Mouse (Mus musculus) lung, embryonic 16.5 days (tissue): ENCODE measurements around the gene Magi2. TPM values are rescaled to one million over a fixed set of nuclear protein-coding genes. Genes with fewer than 3 reads are reported as not detected.

ENCODE experiments used
- ATAC-seq: fragments of 200-750 bp; cut with Nextera tagmentation; 2 replicates; pipeline ENCODE4 v1.8.0; 2017; ENCODE audit warnings: low read depth, mild to moderate bottlenecking, moderate library complexity
- H3K27ac ChIP-seq: fragments of 300-500 bp; sonication (generic); 2 replicates; pipeline ENCODE4 v1.5.1; 2014; ENCODE audit warnings: mild to moderate bottlenecking, control low read depth, low read length
- H3K27me3 ChIP-seq: fragments of 300-500 bp; sonication (generic); 2 replicates; pipeline ENCODE4 v1.6.1; 2014; ENCODE audit warnings: low read depth, low read length, mixed read lengths; ENCODE audit not compliant: control insufficient read depth, insufficient read depth
- H3K36me3 ChIP-seq: fragments of 300-500 bp; sonication (generic); 2 replicates; pipeline ENCODE4 v1.6.1; 2014; ENCODE audit warnings: low read length; ENCODE audit not compliant: control insufficient read depth, insufficient read depth
- H3K4me1 ChIP-seq: fragments of 300-500 bp; sonication (generic); replicated peaks from 2 replicates; pipeline ENCODE4 v1.6.1; 2014; ENCODE audit warnings: low read length, mixed read lengths; ENCODE audit not compliant: control insufficient read depth, insufficient read depth
- H3K4me2 ChIP-seq: fragments of 300-500 bp; sonication (generic); 2 replicates; pipeline ENCODE4 v1.6.1; 2014; ENCODE audit warnings: low read depth, low read length, control low read depth
- H3K4me3 ChIP-seq: fragments of 300-500 bp; sonication (generic); 2 replicates; pipeline ENCODE4 v1.5.1; 2014; ENCODE audit warnings: mild to moderate bottlenecking, low read length, control low read depth
- H3K9ac ChIP-seq: fragments of 300-500 bp; sonication (generic); 2 replicates; pipeline ENCODE4 v1.6.1; 2014; ENCODE audit warnings: low read length, control low read depth
- H3K9me3 ChIP-seq: fragments of 300-500 bp; sonication (generic); 2 replicates; pipeline ENCODE4 v1.6.1; 2016; ENCODE audit warnings: low read length; ENCODE audit not compliant: control insufficient read depth
- WGBS: fragments of 180-500 bp; shearing (Covaris S2); extraction: QIAGEN DNeasy Blood & Tissue Kit; methylation state at CpG from one replicate; pipeline ENCODE4 v1.1.7; 2014; 5-methylcytosine and 5-hydroxymethylcytosine counted together
- polyA plus RNA-seq: library from polyadenylated mRNA; unstranded; fragments of >200 nt; fragmentation: Nextera tagmentation; extraction: Ambion mirVana; gene quantifications from 2 replicates; pipeline ENCODE4 v1.2.1, GENCODE M21; 2015

The Magi2 gene
- polyA plus RNA-seq: 2.5 and 4.0 TPM in 2 replicates

DNA sequence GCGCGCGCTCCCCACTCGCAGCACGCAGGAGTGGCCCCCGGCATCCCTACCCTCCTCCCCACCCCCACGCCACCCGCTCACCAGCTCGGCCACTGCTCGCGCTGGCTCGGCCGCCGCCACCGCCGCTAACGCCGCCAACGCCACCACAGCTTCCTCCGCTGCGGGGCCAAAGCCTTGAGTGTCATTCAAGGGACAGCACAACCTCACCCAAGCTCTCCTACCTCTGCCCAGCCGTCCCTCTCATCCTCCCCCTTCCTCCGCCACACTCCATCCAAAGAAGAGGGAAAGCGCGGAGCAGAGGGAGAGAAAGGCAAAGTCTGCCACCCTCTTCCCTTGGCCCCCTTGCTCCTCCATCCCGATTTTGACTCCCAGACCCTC, at the start of gene Magi2:
Gene Magi2 (plus strand): TSS at position 171 of the 378 bp plus-strand sequence.
- H3K27ac ChIP-seq: peak within 1 kb of the TSS; percentile 14

GRCm38 (mm10) chr5:19178594-19178993, 48.2 kb upstream of the Magi2 start:
- Histone ChIP-seq H3K36me3 (no peaks in the 10 kb centered on the region), H3K4me1 (no peaks in the 10 kb centered on the region), H3K27me3 (no peaks in the 10 kb centered on the region), H3K27ac (no peak overlapping the region), H3K9me3 (no peaks in the 10 kb centered on the region), H3K4me2 (no peak overlapping the region), H3K9ac (no peak overlapping the region), H3K4me3 (no peak overlapping the region)
- WGBS: 58% methylated on average over 6 of the region's 6 CpGs
- ATAC-seq: no peak

More for the DNA sequence above, at the start of gene Magi2:
- WGBS: 0% methylated on average over 8 of the region's 26 CpGs
- Histone ChIP-seq H3K9me3 (no peaks in the 10 kb centered on the region), H3K4me1 (peaks cover 3% of the 10 kb centered on the region; the same call in 1 of the 2 replicates), H3K36me3 (no peaks in the 10 kb centered on the region), H3K27me3 (no peaks in the 10 kb centered on the region; the same call in 1 of the 2 replicates), H3K9ac (peak within 1 kb of the TSS; percentile 67), H3K4me3 (peak within 1 kb of the TSS; percentile 69), H3K4me2 (peak within 1 kb of the TSS; percentile 93)
- no peak for ATAC-seq

DNA sequence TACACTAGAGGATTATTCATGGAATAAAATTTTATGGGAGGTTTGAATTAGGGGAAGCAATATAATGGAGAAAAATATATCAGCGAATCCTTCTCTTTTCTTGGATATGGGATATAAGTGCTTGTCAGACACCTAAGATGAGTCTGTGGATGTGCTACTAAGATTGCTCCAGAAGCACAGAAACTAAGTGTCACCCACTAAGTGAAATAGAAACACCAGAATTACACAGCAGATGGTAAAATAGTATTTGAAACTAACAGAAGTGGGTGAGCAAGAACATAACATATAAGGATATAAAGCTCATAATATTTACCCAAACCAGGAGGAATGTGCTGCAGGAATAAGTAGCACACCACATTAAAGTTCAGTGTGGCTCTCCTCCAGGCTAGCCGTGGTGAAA, 40.7 kb upstream of the Magi2 start:
- no peak overlapping the region for H3K9ac ChIP-seq
- no peaks in the 10 kb centered on the region for H3K36me3 ChIP-seq
- H3K4me3 ChIP-seq: no peak overlapping the region
- no peak overlapping the region for H3K27ac ChIP-seq
- WGBS: 94% methylated on average over 2 of the region's 2 CpGs
- no peak for ATAC-seq
- H3K4me1 ChIP-seq: no peaks in the 10 kb centered on the region
- no peak overlapping the region for H3K4me2 ChIP-seq
- no peaks in the 10 kb centered on the region for H3K27me3 ChIP-seq
- H3K9me3 ChIP-seq: no peaks in the 10 kb centered on the region

DNA sequence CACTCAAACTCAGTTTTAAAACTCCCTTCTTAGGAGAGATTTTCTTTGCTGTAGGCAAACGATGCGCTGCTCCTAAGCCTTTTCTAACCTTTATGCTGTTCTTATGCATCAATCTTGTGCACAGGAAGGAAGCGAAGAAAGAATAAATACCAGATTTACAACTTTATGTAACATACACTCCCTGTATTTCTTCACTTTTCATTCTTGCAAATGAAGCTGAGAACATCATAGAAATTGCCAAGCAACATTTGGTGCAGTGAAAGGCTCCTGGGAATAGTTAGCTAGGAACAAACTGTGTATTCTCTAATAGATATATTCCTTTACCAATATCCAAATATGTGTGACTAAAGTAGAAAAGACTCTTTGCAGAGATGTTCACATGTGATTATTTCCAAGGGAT, 15.2 kb upstream of the Magi2 start:
- Histone ChIP-seq H3K36me3 (no peaks in the 10 kb centered on the region), H3K9me3 (no peaks in the 10 kb centered on the region), H3K27me3 (no peaks in the 10 kb centered on the region), H3K4me3 (no peak overlapping the region), H3K4me1 (no peaks in the 10 kb centered on the region), H3K4me2 (no peak overlapping the region), H3K27ac (no peak overlapping the region), H3K9ac (no peak overlapping the region)
- no peak for ATAC-seq
- 72% methylated on average over 3 of the region's 3 CpGs for WGBS

GRCm38 (mm10) chr5:19226144-19226865, 531 bp upstream of the Magi2 start:
- no peaks in the 10 kb centered on the region for H3K9me3 ChIP-seq
- no peaks in the 10 kb centered on the region; the same call in 1 of the 2 replicates for H3K27me3 ChIP-seq
- H3K9ac ChIP-seq: peak overlapping the region; percentile 67
- no peaks in the 10 kb centered on the region for H3K36me3 ChIP-seq
- peaks cover 3% of the 10 kb centered on the region; the same call in 1 of the 2 replicates for H3K4me1 ChIP-seq
- peak overlapping the region; percentile 69 for H3K4me3 ChIP-seq
- peak overlapping the region; percentile 14 for H3K27ac ChIP-seq
- WGBS: under 1% methylated on average over 42 of the region's 51 CpGs
- ATAC-seq: peak; percentile 96
- H3K4me2 ChIP-seq: peak overlapping the region; percentile 93

DNA sequence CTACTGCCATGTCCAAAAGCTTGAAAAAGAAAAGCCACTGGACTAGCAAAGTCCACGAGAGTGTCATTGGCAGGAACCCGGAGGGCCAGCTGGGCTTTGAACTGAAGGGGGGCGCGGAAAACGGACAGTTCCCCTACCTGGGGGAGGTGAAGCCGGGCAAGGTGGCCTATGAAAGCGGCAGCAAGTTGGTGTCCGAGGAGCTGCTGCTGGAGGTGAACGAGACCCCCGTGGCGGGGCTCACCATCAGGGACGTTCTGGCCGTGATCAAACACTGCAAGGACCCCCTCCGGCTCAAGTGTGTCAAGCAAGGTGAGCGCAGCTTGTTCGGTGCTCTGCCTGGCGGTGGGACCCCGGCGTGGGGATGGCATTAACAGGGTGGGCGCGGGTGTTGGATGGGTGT, 445 bp downstream of the Magi2 start:
- Histone ChIP-seq H3K27me3 (no peaks in the 10 kb centered on the region; the same call in 1 of the 2 replicates), H3K9ac (peak overlapping the region; percentile 67), H3K9me3 (no peaks in the 10 kb centered on the region), H3K36me3 (no peaks in the 10 kb centered on the region), H3K27ac (no peak overlapping the region), H3K4me3 (peak overlapping the region; percentile 69), H3K4me2 (peak overlapping the region; percentile 93), H3K4me1 (peaks cover 3% of the 10 kb centered on the region; the same call in 1 of the 2 replicates)
- peak; percentile 10; the same call in 1 of the 2 replicates for ATAC-seq
- under 1% methylated on average over 21 of the region's 21 CpGs for WGBS

- peak overlapping the region; percentile 69 for H3K4me3 ChIP-seq
- WGBS: 0% methylated on average over 14 of the region's 14 CpGs
- no peaks in the 10 kb centered on the region for H3K9me3 ChIP-seq
- no peak for ATAC-seq
- no peaks in the 10 kb centered on the region for H3K36me3 ChIP-seq
- H3K4me2 ChIP-seq: peak overlapping the region; percentile 93
- H3K27ac ChIP-seq: no peak overlapping the region
- H3K9ac ChIP-seq: peak overlapping the region; percentile 67; the same call in 1 of the 2 replicates
- H3K4me1 ChIP-seq: peaks cover 3% of the 10 kb centered on the region; the same call in 1 of the 2 replicates
- H3K27me3 ChIP-seq: no peaks in the 10 kb centered on the region; the same call in 1 of the 2 replicates
Measured at GRCm38 (mm10) chr5:19227791-19228331, 1.0 kb downstream of the Magi2 start.

- no peak overlapping the region for H3K9ac ChIP-seq
- no peaks in the 10 kb centered on the region for H3K4me1 ChIP-seq
- H3K27ac ChIP-seq: no peak overlapping the region
- H3K27me3 ChIP-seq: no peaks in the 10 kb centered on the region
- H3K36me3 ChIP-seq: no peaks in the 10 kb centered on the region
- no peak overlapping the region for H3K4me3 ChIP-seq
- H3K9me3 ChIP-seq: no peaks in the 10 kb centered on the region
- no peak overlapping the region for H3K4me2 ChIP-seq
- no peak for ATAC-seq
Measured at GRCm38 (mm10) chr5:19241797-19242196, 15.0 kb downstream of the Magi2 start.

GRCm38 (mm10) chr5:19246426-19246825, 19.6 kb downstream of the Magi2 start:
- H3K4me3 ChIP-seq: no peak overlapping the region
- H3K4me1 ChIP-seq: no peaks in the 10 kb centered on the region
- H3K36me3 ChIP-seq: no peaks in the 10 kb centered on the region
- H3K4me2 ChIP-seq: no peak overlapping the region
- ATAC-seq: no peak
- H3K9ac ChIP-seq: no peak overlapping the region
- H3K27ac ChIP-seq: no peak overlapping the region
- H3K9me3 ChIP-seq: no peaks in the 10 kb centered on the region
- no peaks in the 10 kb centered on the region for H3K27me3 ChIP-seq
- 41% methylated on average over 2 of the region's 2 CpGs for WGBS
